Mouse (Mus musculus) CH12.LX (cell line): ENCODE results near the gene Galnt3. TPM values are rescaled to one million over a fixed set of nuclear protein-coding genes. Genes with fewer than 3 reads are reported as not detected.

Experiments
- DNase-seq: peaks from one replicate; pipeline ENCODE4 v3.0.0-alpha.2; 2013; ENCODE audit errors: extremely low read depth
- H3K27ac ChIP-seq: 2 replicates; pipeline ENCODE4 v1.5.1; 2012; ENCODE audit warnings: low read depth, mild to moderate bottlenecking, control low read depth, moderate library complexity; ENCODE audit not compliant: insufficient read depth
- H3K27me3 ChIP-seq: replicated peaks from 2 replicates; pipeline ENCODE3; 2012; ENCODE audit warnings: inconsistent platforms
- H3K36me3 ChIP-seq, 2 experiments: replicated peaks in 1 of 2; 2 replicates each; pipeline versions ENCODE3 to v1.6.1; 2012; ENCODE audit warnings: inconsistent platforms in 1 of 2, low read length in 1 of 2, mild to moderate bottlenecking in 1 of 2, mixed read lengths in 1 of 2, moderate library complexity in 1 of 2; ENCODE audit not compliant: control insufficient read depth in 1 of 2, insufficient read depth in 1 of 2
- H3K4me1 ChIP-seq, 2 experiments: 2 replicates each; pipeline ENCODE4 v1.6.1; 2012; ENCODE audit warnings: inconsistent platforms in 1 of 2, moderate library complexity in 1 of 2; ENCODE audit not compliant: insufficient read depth in 2 of 2, control insufficient read depth in 1 of 2
- H3K4me2 ChIP-seq: 2 replicates; pipeline ENCODE4 v1.6.1; 2012; ENCODE audit warnings: low read depth, mild to moderate bottlenecking, control low read depth; ENCODE audit not compliant: poor library complexity, insufficient read depth, severe bottlenecking
- H3K4me3 ChIP-seq, 3 experiments: fragments of 150-350 bp in 1 of 3; sonication (generic) in 1 of 3; replicated peaks in 1 of 3; 2 replicates each; pipeline versions ENCODE3 to v1.5.1; 2011 to 2012; ENCODE audit warnings: low read depth in 2 of 3, low read length in 2 of 3, mild to moderate bottlenecking in 2 of 3, moderate library complexity in 2 of 3, control low read depth in 1 of 3, improper control_type of control experiment in 1 of 3, inconsistent platforms in 1 of 3, mixed read lengths in 1 of 3; ENCODE audit not compliant: poor library complexity in 1 of 3
- H3K79me2 ChIP-seq: replicated peaks from 2 replicates; pipeline ENCODE4 v1.6.1; 2012; ENCODE audit warnings: mild to moderate bottlenecking, moderate library complexity; ENCODE audit not compliant: control insufficient read depth, poor library complexity, insufficient read depth, severe bottlenecking; ENCODE audit errors: extremely low read depth
- H3K9ac ChIP-seq: 2 replicates; pipeline ENCODE4 v1.6.1; 2012; ENCODE audit warnings: low read depth, mild to moderate bottlenecking, control low read depth, moderate library complexity; ENCODE audit not compliant: insufficient read depth
- H3K9me3 ChIP-seq: replicated peaks from 2 replicates; pipeline ENCODE3; 2012; ENCODE audit warnings: low read length, inconsistent platforms, mixed read lengths
- E2F4 ChIP-seq: IDR thresholded peaks from 2 replicates; pipeline ENCODE4 v1.6.1; 2011; ENCODE audit warnings: low read depth, low read length, improper control_type of control experiment; ENCODE audit not compliant: insufficient replicate concordance
- ELF1 ChIP-seq: IDR thresholded peaks from 2 replicates; pipeline ENCODE4 v1.6.1; 2014; ENCODE audit warnings: low read depth, mild to moderate bottlenecking, inconsistent platforms, low read length, improper control_type of control experiment
- ETS1 ChIP-seq: conservative IDR thresholded peaks from 2 replicates; pipeline ENCODE4 v1.6.1; 2012; ENCODE audit warnings: low read depth, mild to moderate bottlenecking, inconsistent platforms, low read length, improper control_type of control experiment, moderate library complexity
- GABPA ChIP-seq: IDR thresholded peaks from 2 replicates; pipeline ENCODE4 v1.6.1; 2012; ENCODE audit warnings: low read depth, low read length, improper control_type of control experiment, inconsistent platforms; ENCODE audit not compliant: insufficient replicate concordance
- HCFC1 ChIP-seq: IDR thresholded peaks from 2 replicates; pipeline ENCODE4 v1.6.1; 2012; ENCODE audit warnings: low read depth, mild to moderate bottlenecking, inconsistent platforms, low read length, improper control_type of control experiment
- JUND ChIP-seq: conservative IDR thresholded peaks from 2 replicates; pipeline ENCODE4 v1.6.1; 2011; ENCODE audit warnings: low read depth, low read length, improper control_type of control experiment
- KAT2A ChIP-seq: IDR thresholded peaks from 2 replicates; pipeline ENCODE4 v1.6.1; 2012; ENCODE audit warnings: low read length, improper control_type of control experiment, inconsistent platforms; ENCODE audit not compliant: insufficient replicate concordance
- MAX ChIP-seq: IDR thresholded peaks from 2 replicates; pipeline ENCODE4 v1.6.1; 2011; ENCODE audit warnings: low read length, improper control_type of control experiment
- MYC ChIP-seq: IDR thresholded peaks from 2 replicates; pipeline ENCODE4 v1.6.1; 2011; ENCODE audit warnings: low read depth, mild to moderate bottlenecking, improper control_type of control experiment, low read length
- NRF1 ChIP-seq: IDR thresholded peaks from 2 replicates; pipeline ENCODE4 v1.6.1; 2014; ENCODE audit warnings: low read depth, mild to moderate bottlenecking, inconsistent platforms, low read length, improper control_type of control experiment, moderate library complexity
- PAX5 ChIP-seq: IDR thresholded peaks from 2 replicates; pipeline ENCODE4 v1.6.1; 2012; ENCODE audit warnings: low read length, inconsistent platforms, mixed read lengths
- POLR2AphosphoS2 ChIP-seq: IDR thresholded peaks from 2 replicates; pipeline ENCODE4 v1.6.1; 2011; ENCODE audit warnings: low read depth, low read length, improper control_type of control experiment
- RAD21 ChIP-seq: IDR thresholded peaks from 2 replicates; pipeline ENCODE4 v1.6.1; 2011; ENCODE audit warnings: low read depth, mild to moderate bottlenecking, low read length, improper control_type of control experiment, moderate library complexity
- RCOR1 ChIP-seq: conservative IDR thresholded peaks from 2 replicates; pipeline ENCODE4 v1.6.1; 2012; ENCODE audit warnings: low read depth, mild to moderate bottlenecking, inconsistent platforms, low read length, improper control_type of control experiment
- SMC3 ChIP-seq: IDR thresholded peaks from 2 replicates; pipeline ENCODE4 v1.6.1; 2011; ENCODE audit warnings: low read depth, low read length, improper control_type of control experiment
- TBP ChIP-seq: conservative IDR thresholded peaks from 2 replicates; pipeline ENCODE4 v1.6.1; 2011; ENCODE audit warnings: low read depth, low read length, improper control_type of control experiment
- TCF12 ChIP-seq: IDR thresholded peaks from 2 replicates; pipeline ENCODE4 v1.6.1; 2014; ENCODE audit warnings: low read depth, mild to moderate bottlenecking, inconsistent platforms, low read length, improper control_type of control experiment
- USF1 ChIP-seq: IDR thresholded peaks from 2 replicates; pipeline ENCODE4 v1.6.1; 2014; ENCODE audit warnings: low read depth, mild to moderate bottlenecking, inconsistent platforms, low read length, improper control_type of control experiment
- ZC3H11A ChIP-seq: IDR thresholded peaks from 2 replicates; pipeline ENCODE4 v1.6.1; 2012; ENCODE audit warnings: low read depth, mild to moderate bottlenecking, inconsistent platforms, low read length, improper control_type of control experiment
- ZNF384 ChIP-seq: IDR thresholded peaks from 2 replicates; pipeline ENCODE4 v1.6.1; 2012; ENCODE audit warnings: low read depth, low read length, improper control_type of control experiment, inconsistent platforms
- dilution Hi-C: fragments of 300-500 bp; cut with MboI; formaldehyde crosslinking; loops from 2 replicates; pipeline ENCODE4 v1.14.3; 2020; ENCODE audit warnings: low sequenced_read_pairs; ENCODE audit not compliant: extremely low pct_unique_long_range_greater_than_20kb, extremely low pct_ligation_motif_present
- in situ Hi-C: fragments of 300-500 bp; cut with MboI; formaldehyde crosslinking; loops from 3 replicates; pipeline ENCODE4 v1.14.3; 2019; ENCODE audit warnings: low sequenced_read_pairs, low pct_ligation_motif_present, low pct_unique_long_range_greater_than_20kb, mixed read lengths
- polyA plus RNA-seq: library from polyadenylated mRNA; unstranded; fragments of >175 nt; gene quantifications from 2 replicates; pipeline ENCODE4 v1.2.1, GENCODE M21; 2012; ENCODE audit warnings: low read depth; ENCODE audit not compliant: insufficient read length
- total RNA-seq, 2 experiments: library from RNA; depleted of rRNA; stranded (reverse); fragments of 300-350 nt in 1 of 2; fragments of >200 nt in 1 of 2; gene quantifications; 2 replicates each; pipeline ENCODE4 v1.2.3; 2012 to 2014

The Galnt3 gene
- total and polyA plus RNA-seq, 3 experiments = 0.55 to 0.76 TPM; not detected in 1

DNA sequence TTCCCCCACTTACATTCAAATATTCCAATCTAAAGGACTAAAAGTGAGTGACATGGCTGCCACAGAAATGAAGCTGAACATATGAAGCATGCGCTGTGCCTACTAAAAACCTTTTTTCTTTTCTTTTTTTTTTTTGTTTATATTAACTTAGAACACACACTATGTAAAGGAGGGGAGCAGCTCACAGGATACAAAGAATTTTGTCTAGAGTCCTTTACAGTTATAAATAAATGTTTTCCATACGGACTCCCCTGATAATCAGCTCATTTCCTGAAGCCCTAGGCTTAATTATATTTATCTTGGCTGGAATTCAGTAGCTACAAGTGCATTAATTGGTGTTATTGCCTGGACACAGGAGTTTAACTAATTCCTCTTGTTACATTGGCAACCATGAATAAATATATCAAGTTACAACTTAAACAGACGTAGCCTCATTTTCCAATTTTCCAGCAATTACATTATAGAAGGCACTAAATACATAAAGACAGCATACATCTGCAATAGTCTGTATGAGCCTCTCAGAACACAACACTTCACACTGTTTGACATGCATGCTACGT, 30.1 kb downstream of the Galnt3 start:
- in situ Hi-C loops = no loop called here
- no peak overlapping the region for H3K9ac ChIP-seq
- dilution Hi-C loops = no loop called here

DNA sequence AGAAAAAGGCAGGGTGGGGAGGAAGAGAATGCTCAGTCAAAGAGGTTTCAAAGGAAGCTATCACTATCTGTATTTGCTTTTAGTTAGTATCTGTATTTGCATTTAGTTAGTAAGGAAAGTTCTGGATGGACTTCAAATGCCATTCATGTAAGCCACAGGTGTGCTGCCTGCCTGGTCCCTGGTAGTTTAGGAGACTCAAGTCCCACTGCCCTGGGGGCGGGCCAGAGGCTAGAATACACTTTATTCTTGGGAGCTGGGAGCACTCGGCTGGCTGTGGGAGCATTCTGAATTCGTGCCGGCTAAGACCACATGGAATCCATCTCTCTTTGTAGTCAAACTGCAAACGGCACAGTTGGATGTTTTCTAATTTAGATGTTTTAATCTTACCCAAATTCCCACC, 33.5 kb downstream of the Galnt3 start:
- no peaks in the 10 kb centered on the region for H3K27me3 ChIP-seq
- no peak for DNase-seq
- H3K9ac ChIP-seq = no peak overlapping the region
- H3K4me1 ChIP-seq = peaks cover 0 to 12% of the 10 kb centered on the region in 2 experiments; a peak in 2 of 4 replicates
- H3K27ac ChIP-seq = no peak overlapping the region
- no peak overlapping the region for H3K4me2 ChIP-seq
- no peaks in the 10 kb centered on the region for H3K79me2 ChIP-seq
- in situ Hi-C loops (no loop called here), dilution Hi-C loops (no loop called here)
- TF ChIP-seq USF1 = no peak
- no peak for TF ChIP-seq RCOR1
- no peak for TF ChIP-seq RAD21
- no peak for TF ChIP-seq TBP
- H3K9me3 ChIP-seq = peaks cover 13% of the 10 kb centered on the region
- no peaks in the 10 kb centered on the region for H3K36me3 ChIP-seq
- H3K4me3 ChIP-seq = no peak overlapping the region

More for the DNA sequence above, 30.1 kb downstream of the Galnt3 start:
- TF ChIP-seq JUND (no peak), ZC3H11A (no peak), TCF12 (no peak), POLR2AphosphoS2 (no peak), RAD21 (no peak), USF1 (no peak), E2F4 (no peak), SMC3 (no peak)
- peaks cover 11% of the 10 kb centered on the region for H3K9me3 ChIP-seq
- H3K27ac ChIP-seq = no peak overlapping the region
- DNase-seq = no peak
- H3K4me3 ChIP-seq = no peak overlapping the region
- H3K79me2 ChIP-seq = no peaks in the 10 kb centered on the region
- H3K27me3 ChIP-seq = no peaks in the 10 kb centered on the region
- peaks cover 0 to 12% of the 10 kb centered on the region in 2 experiments; a peak in 2 of 4 replicates for H3K4me1 ChIP-seq
- no peak overlapping the region for H3K4me2 ChIP-seq
- H3K36me3 ChIP-seq = no peaks in the 10 kb centered on the region

DNA sequence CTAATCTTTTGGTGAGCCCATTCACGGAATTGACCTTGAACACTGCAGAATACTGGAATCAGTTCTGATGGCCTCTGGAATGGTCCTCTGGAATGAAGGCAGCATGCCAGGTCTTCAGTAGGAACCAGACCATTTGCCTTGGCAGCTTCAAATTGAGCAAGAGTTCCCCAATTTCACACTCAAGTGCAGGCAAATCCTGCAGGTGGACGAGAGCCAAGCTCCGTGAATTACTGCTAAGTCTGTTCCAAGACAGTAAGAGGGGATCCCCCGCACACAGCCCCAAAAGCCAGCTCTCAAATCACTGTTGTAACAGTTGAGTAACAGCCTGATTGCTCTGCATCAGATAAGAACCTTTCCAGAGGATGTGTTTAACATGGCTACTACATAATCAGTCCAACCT, 42.9 kb downstream of the Galnt3 start:
- H3K4me3 ChIP-seq = no peak overlapping the region
- in situ Hi-C loops = no loop called here
- DNase-seq = no peak
- H3K4me1 ChIP-seq = no peaks in the 10 kb centered on the region
- H3K27me3 ChIP-seq = no peaks in the 10 kb centered on the region
- TF ChIP-seq MYC (no peak), JUND (no peak), ELF1 (no peak), GABPA (no peak), SMC3 (no peak), KAT2A (no peak), ETS1 (no peak), HCFC1 (no peak), MAX (no peak), ZNF384 (no peak), NRF1 (no peak), PAX5 (no peak)
- H3K36me3 ChIP-seq = no peaks in the 10 kb centered on the region
- H3K27ac ChIP-seq = no peak overlapping the region
- H3K4me2 ChIP-seq = no peak overlapping the region
- no peak overlapping the region for H3K9ac ChIP-seq
- dilution Hi-C loops = no loop called here
- H3K79me2 ChIP-seq = no peaks in the 10 kb centered on the region
- peaks cover 17% of the 10 kb centered on the region for H3K9me3 ChIP-seq
